Mouse (Mus musculus): Measurements from ENCODE around the gene Tbca. TPM values are rescaled to one million over a fixed set of nuclear protein-coding genes. Genes with fewer than 3 reads are reported as not detected.

Tbca gene
- polyA plus RNA-seq, 1 experiment from 2014 or later, result 265 TPM

GRCm38 (mm10) chr13:94883163-94883965 is 94.7 kb downstream of the Tbca start:
- Histone ChIP-seq H3K36me3 (no peaks in the 10 kb centered on the region), H3K4me1 (peaks cover 21% of the 10 kb centered on the region), H3K4me3 (peak overlapping the region; percentile 49), H3K9ac (peak overlapping the region; percentile 60), H3K27me3 (peaks cover 87% of the 10 kb centered on the region), H3K4me2 (peak overlapping the region; percentile 92), H3K9me3 (no peaks in the 10 kb centered on the region), H3K27ac (no peak overlapping the region)
- under 1% methylated on average over 70 of the region's 95 CpGs for WGBS
- 0 out of 2 replicates have a peak, but pooled peaks have one; percentile 67 for ATAC-seq (ENCODE audit: insufficient number of reproducible peaks, insufficient read depth, low FRiP score, low TSS enrichment, low read depth)

GRCm38 (mm10) chr13:94883966-94884960 is 95.6 kb downstream of the Tbca start:
- Histone ChIP-seq H3K27me3 (peaks cover 92% of the 10 kb centered on the region), H3K4me2 (peak overlapping the region; percentile 92), H3K4me1 (peaks cover 21% of the 10 kb centered on the region), H3K27ac (no peak overlapping the region), H3K9me3 (no peaks in the 10 kb centered on the region), H3K4me3 (peak overlapping the region; percentile 49), H3K36me3 (no peaks in the 10 kb centered on the region), H3K9ac (no peak overlapping the region)
- WGBS, result 1% methylated on average over 36 of the region's 36 CpGs
- no peak for ATAC-seq (ENCODE audit: insufficient number of reproducible peaks, insufficient read depth, low FRiP score, low TSS enrichment, low read depth)

GRCm38 (mm10) chr13:94885291-94886235 is 96.9 kb downstream of the Tbca start:
- Histone ChIP-seq H3K4me2 (peak overlapping the region; percentile 63), H3K27me3 (peaks cover 93% of the 10 kb centered on the region), H3K36me3 (no peaks in the 10 kb centered on the region), H3K27ac (no peak overlapping the region), H3K4me1 (peaks cover 21% of the 10 kb centered on the region), H3K9ac (peak overlapping the region; percentile 61), H3K4me3 (peak overlapping the region; percentile 37), H3K9me3 (no peaks in the 10 kb centered on the region)
- under 1% methylated on average over 74 of the region's 81 CpGs for WGBS
- ATAC-seq (ENCODE audit: insufficient number of reproducible peaks, insufficient read depth, low FRiP score, low TSS enrichment, low read depth), result no peak

Other genes starting within 250 kb of the Tbca start
- gene Otp, start 86.7 kb downstream of the Tbca start, polyA plus RNA-seq (2015; fragmentation: Nextera tagmentation; extraction: Ambion mirVana), result not detected in 2 replicates
- 24.2 and 26.3 TPM in 2 replicates for gene Wdr41, start 187.4 kb downstream of the Tbca start, polyA plus RNA-seq (2015; fragmentation: Nextera tagmentation; extraction: Ambion mirVana)